Mouse (Mus musculus) kidney, postnatal 4 days (tissue): Measurements from ENCODE around the gene Rfx3.

Source experiments
- DNase-seq, 2 experiments: peaks; one replicate each; pipeline ENCODE4 v3.0.0; 2021; ENCODE audit warnings: mixed read lengths in 2 of 2

Gene Rfx3

GRCm38 (mm10) chr19:28010471-28011395, at the start of gene Rfx3:
Gene Rfx3 (minus strand): TSS chr19:28011166.
- DNase-seq = peak; percentile 49 to 91

- DNase-seq = no peak
Measured at GRCm38 (mm10) chr19:28052058-28052457, 41.1 kb upstream of the Rfx3 start.

DNA sequence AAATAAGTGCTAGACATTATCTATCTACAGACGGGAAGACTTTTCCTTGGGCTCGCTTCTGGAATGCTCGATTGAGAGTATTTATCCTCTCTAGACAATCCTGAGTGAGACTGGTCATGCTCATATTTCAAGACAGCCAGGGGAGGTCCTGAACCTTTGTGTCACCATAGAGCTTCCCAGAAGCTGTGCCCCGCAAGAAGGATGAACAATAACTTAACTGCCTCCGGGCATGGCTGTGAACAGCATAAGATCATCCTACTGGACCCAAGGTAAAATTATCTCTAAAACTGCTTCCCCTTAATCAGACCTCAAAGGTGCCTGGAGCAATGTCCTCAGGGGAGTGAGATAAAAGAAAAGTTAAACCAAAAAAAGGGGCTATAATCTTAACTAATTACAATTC, 40.6 kb upstream of the Rfx3 start:
- DNase-seq = no peak

DNA sequence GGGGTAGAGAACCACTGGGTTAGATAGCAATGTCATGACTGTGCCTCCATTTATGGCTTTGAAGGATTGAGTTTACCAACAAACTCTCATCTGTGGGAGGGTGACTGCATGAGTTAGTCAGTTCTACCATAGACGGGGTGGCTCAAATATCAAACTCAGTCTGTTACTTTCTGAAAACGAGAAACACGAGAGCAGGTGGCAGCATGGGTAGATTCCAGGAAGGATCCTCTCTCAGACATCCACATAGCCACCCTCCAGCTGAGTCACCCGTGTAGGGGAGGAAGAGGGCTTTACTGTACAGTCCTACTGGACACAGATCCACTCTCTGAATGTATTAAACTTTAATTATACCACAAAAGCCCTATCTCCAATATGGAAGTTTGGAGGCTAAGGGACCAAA, 38.3 kb upstream of the Rfx3 start:
- no peak for DNase-seq

DNA sequence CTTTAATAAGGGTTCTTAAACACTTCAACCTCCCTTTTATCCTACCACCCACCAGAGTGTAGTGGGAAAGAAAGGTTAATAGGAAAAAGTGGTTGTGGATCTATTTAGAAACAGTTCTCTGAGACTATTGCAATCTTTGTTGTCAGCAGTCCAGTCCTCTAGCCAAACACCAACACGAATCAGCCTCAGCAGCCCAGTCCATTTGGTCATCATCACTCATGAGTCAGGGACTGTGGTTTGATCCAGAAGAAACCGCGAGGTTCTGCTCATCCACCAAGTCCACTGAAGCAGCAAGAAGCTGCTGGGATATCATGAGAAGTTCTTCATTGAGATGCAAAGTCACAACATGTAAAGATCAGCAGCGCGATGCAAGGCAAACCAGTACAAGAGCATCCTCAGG, 35.8 kb upstream of the Rfx3 start:
- DNase-seq = no peak

DNA sequence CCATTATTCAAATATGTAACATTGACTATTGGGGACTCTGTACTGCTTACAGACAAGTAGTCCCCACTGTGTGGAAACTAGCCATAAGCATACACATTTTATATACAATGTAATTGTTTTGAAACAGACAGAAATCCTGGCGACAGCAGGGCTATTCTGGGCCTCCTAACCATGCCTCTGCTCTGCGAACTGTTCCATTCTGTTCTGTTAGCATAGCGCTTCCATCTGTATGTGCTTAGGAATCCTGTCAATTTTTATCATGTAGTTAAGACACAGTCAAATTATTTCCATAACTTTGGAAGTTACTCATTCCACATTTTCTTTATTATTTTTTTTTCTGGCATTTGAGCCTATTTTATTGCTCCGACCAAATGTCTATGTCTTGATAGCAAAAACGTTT, 34.0 kb upstream of the Rfx3 start:
- DNase-seq = no peak

GRCm38 (mm10) chr19:28011718-28012499, 943 bp upstream of the Rfx3 start:
- peak; percentile 78 to 87 for DNase-seq

DNA sequence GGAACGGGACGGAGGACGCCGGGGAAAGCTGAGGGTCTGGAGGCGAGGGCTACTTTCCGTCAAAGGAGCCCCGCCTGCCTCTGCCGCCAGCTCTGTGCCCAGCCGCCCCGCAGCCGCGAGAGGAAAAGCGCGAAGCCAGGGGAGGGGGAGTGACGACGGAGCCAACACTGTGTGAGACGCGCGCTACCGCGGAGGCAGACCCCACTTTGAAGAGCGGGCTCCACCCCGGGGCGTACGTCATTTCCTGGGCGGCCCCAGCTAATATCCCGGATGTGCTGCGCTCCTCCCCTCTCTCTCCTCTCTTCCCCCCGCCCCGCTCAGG, 391 bp upstream of the Rfx3 start:
- DNase-seq = peak; percentile 96 to 97

GRCm38 (mm10) chr19:28009587-28010281, 1.2 kb downstream of the Rfx3 start:
- peak; percentile 34 to 49 for DNase-seq

- no peak for DNase-seq
Measured at GRCm38 (mm10) chr19:28004190-28004589, 6.8 kb downstream of the Rfx3 start.

- no peak for DNase-seq
Measured at GRCm38 (mm10) chr19:28003474-28003873, 7.5 kb downstream of the Rfx3 start.

GRCm38 (mm10) chr19:28002708-28003107, 8.3 kb downstream of the Rfx3 start:
- no peak for DNase-seq

- no peak for DNase-seq
Measured at GRCm38 (mm10) chr19:27992800-27993199, 18.2 kb downstream of the Rfx3 start.

DNA sequence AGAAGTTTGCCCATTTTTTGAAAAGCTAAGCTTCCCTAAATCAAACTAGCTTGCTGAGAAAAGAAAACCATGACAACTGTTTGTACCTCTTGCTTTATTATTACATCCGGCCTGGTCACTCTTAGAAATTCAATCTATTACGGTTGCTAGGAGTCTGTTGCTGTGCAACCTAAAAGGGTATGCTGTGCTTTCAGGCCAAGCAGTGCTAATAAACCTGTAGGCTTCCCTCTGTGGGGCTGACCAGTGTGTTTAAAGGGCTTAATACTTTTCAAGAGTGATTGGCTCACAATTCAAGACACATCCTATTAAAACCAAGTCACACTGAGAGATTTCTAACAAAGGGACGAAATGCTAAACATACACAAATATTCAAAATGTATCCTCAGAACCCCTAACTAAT, 22.2 kb downstream of the Rfx3 start:
- DNase-seq = no peak

DNA sequence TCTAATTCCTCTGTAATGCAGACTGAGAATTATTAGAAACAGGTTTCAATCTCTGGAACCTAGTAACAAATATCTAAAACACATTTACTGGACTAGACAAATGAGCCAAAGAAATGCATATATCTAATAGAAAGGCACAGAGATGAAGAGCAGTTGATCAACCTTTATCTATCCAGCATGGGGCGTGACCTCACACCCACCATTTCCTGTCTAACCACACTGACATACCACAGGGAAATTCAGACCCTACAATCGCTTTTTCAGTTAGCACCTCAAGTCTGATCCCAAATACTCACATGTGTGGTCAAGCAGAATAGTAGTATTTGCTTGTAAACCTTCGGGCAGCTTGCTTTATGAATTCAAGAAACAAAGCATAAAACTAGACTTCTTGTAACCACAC, 43.4 kb downstream of the Rfx3 start:
- no peak for DNase-seq

- no peak for DNase-seq
Measured at GRCm38 (mm10) chr19:27961271-27961670, 49.7 kb downstream of the Rfx3 start.

GRCm38 (mm10) chr19:27935453-27935852, 75.5 kb downstream of the Rfx3 start:
- DNase-seq = no peak

- DNase-seq = no peak
Measured at GRCm38 (mm10) chr19:27931136-27931535, 79.8 kb downstream of the Rfx3 start.

GRCm38 (mm10) chr19:27926378-27926777, 84.6 kb downstream of the Rfx3 start:
- no peak for DNase-seq

DNA sequence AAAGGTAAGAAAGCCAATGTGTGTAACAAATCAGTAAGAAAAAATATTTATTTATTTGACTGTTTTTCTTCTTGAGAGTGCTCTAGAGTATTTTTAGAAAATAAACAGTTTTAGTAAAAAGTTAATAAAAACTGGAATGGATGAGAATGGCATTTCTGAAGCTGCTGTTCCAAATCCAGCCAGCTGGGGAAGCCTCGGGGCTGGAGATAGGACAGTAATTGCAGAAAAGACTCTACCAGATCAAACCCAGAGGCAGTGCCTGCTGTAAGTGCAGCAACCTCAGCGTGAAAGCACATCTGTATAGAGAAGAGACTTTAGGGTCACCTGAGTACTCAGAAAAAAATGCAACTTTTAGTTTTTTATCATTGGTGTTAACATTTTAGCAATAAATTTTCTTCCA, 91.9 kb downstream of the Rfx3 start:
- peak; percentile 12 to 13 for DNase-seq

GRCm38 (mm10) chr19:27916446-27916845, 94.5 kb downstream of the Rfx3 start:
- no peak for DNase-seq

DNA sequence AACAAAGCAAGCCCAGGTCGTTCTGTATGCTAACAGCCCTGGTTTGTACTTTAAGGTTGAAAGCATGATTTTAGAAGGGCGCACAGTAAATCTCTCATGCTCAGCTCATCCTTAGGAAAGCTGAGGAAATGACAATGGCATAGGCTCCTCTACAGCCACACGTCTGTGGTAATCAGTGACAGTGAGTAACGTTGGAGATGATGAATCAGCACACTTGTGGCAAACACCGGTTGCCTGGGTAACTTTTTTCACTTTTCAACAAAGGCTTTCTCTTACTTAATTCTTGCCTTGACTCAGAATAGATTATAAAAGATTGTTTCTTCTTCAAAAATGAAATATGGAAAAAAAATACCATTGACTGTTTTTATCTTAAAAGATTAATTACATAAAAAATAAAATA, 104.0 kb downstream of the Rfx3 start:
- DNase-seq = no peak

DNA sequence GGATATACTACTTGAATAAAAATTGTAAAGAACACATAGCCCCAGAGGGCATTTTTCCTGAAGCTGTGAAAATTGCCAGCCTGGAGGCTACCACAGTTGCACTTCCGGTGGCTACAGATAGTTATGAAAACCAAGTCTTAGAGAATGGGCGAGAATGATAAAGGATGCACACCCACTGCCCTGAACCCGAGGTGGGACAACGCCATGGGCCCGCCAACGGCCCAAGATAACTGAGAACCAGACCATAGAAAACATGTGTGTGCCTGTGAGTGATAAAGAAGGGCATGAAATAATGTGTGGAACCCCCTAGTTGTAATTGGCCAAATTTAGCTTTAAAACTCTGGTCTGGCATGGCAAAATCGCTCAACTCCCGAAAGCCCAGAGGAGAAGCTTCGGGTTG, 105.0 kb downstream of the Rfx3 start:
- no peak for DNase-seq

DNA sequence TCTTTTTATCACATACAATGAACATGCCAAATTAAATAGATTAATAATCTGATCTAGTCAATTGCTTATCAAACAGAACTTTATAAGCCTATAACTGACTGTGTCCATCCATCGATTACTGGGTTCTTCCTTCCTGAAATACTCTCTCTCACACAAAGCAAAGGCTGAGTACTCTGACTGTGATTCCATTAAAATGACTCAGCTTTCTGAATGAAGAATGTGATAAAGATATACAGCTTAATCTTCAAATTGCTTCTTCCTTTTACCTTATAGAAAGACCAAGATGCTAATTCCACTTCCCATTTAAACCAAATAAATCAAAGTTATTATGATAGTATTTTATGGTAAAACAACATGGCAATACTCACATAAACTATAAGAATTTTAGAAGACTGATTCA, 105.8 kb downstream of the Rfx3 start:
- DNase-seq = no peak
